Mouse (Mus musculus): ENCODE data around the gene Hmgn3.
"Not testable (repeated sequence)": the region's sequence is repeated elsewhere in the genome, so short reads cannot be mapped to it uniquely, and the experiment has no call there.

Gene Hmgn3

DNA sequence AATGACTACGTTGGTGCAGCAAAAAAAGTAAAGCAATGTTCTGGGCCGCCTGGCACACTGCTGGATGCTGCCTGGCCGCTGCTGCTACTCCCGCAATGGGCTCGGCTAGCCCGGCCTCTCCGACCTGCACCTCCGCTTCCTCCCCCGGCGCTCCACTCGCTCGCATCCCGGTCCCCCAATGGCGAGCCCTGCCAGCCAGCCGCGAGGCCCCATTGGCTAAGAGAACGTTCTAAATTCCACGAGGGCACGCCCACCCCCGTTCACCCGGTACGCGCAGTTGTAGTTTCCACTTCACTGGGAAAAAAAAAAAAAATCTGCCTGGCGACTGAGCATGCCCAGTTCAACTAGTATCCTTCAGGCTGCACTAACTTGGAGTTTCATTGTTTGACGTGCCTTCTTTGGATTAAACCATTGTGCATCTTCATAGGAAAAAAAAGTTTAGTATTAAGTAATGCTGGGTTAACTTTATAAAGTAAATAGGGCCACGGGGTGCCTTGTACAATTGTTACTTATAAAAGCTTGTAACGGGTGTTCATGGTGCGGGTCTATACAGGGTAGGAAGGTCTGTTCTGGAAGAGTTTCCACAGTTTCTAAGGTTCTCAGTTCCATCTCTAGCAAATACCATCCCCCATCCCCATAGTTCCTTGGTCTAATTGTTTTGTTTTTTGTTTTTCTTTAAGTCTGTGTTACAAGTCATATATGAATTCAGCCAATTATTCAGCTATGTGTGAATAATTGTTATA lies at the start of gene Hmgn3:
TSS of gene Hmgn3 (minus strand) at position 240 of the 743 bp plus-strand sequence.
- peak; percentile 94 for DNase-seq (ENCODE audit: low spot score)

DNA sequence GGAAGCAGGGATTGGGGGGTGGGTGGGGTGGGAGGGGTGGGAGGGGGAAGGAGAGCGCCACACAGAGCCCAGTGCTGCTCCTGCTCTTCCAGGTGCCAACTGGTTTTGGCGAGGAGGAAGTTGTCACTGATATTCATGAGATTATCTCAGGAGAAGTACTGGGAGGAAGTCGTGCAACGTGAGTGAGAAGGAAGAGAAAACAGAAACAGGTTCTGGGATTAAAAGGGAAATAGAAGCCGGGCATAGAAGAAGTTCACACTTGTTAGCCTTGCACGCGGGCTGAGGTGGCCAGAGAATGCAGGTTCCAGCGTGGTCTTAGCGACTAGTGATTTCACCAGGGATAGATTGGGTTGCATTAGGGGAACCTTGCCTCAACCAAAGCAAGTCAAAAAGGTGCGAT lies 49.3 kb upstream of the Hmgn3 start:
- no peak for DNase-seq (ENCODE audit: low spot score)

DNA sequence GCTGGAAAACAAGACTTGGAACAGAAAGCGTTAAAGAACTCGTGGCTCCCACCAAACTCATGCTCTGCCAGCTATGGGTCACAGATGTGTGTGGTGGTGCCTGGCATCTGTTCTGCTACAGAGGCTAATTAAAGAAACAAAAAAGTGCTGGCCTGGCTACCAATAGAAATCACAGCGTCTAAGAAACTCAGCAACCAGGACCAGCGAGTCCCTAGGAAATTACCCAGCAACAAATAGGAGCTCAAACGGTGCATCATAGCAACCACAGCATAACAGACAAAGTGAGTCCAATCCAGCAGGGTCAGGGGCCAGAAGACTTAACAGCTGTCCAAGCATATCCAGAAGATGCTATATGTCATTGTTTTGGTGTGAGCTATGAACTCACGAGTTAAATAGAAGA lies 48.5 kb upstream of the Hmgn3 start:
- peak; percentile 15 for DNase-seq (ENCODE audit: low spot score)

DNA sequence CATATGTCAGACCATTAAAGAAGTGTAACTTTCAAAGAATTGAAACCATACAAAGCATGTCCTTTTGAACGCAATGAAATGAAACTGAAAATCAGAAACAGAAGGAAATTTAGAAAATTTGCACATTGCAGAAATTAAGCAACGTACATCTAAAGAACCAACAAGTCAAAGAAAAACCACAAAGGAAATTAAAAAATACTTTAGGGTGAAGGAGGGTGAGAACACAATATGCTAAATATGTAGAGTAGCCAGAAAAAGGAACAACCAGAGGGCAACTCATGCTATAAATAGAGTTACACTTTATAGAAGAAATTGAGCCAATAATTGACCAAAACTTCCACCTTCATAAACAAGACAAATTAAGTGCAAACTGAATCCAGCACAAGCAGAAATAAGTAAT lies 41.3 kb upstream of the Hmgn3 start:
- DNase-seq (ENCODE audit: low spot score), result no peak

DNA sequence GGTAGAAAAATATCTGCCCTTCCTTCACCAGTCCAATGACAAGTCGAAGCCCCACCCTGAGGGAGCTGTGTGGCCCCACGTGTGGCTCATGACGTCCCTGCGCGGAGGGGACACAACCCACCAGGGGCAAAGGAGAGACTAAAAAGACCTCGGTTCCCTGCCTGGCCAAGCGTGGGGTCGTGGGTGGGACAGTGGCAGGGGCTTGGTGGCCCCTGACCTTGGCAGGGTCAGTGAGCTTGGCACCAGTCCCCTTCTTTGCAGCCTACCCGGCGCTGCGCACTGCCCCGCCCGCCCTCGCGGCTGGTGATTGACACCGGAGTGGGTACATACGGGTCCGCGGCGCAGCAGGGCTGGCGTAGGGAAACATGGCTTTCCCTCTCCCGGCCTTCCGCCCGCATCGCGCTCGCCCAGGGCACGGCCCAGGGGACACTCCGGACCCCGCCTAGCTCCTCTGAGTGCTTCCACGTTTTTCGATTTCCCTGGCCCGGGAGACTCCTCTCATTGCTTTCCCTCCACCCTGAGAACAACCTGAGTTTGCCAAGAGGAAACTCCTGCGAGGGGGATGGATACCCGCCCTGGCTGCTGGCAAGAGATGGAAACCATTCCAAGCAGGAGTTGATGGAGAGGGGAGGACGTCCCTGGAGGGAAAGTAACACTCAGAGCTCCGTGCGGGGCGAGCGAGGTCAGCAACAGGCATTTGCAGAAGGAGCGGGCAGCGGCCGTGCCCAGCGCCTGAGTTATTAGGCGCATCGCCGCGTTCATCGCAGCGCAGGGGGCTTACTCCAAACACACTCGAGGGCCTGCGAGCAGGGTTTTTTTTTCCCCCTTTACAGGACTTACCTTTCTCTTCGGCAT lies 667 bp downstream of the Hmgn3 start:
- DNase-seq (ENCODE audit: low spot score), result peak; percentile 69

DNA sequence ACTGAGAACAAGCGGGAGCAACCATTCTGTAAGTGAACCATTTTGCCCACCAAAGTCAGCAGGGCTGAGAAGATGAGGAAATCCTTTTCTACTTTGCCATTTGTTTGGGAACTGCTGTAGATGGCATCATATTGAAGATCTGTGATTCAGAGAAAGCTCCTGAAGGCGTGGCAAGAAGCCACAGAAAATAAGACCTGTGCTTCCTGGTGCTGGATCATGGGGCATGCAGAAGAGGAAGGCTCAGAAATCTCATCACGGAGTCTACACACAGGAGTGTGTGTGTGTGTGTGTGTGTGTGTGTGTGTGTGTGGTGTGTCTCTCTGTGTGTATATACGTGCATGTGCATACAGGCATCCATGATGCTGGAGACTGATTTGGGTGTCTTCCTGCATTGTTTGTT lies 16.7 kb downstream of the Hmgn3 start:
- no peak for DNase-seq (ENCODE audit: low spot score)

DNA sequence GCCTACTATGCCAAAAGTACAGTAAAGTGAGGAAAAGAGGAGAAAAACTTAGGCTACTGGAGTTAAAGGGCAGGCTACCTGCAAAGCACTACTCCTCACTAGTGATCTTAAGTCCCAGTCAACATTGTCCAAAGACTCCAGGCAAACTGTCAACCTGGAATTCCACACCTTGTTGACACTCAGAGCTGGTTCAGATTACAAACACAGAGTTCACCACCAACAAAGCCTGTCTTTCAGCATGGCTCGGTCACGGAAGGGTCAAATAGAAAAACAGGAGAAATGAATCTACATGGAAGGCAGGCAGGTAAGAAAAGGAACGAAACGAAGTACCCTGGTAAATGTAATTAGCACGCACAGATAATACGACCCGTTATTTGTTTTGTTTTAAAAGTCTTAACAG lies 18.6 kb downstream of the Hmgn3 start:
- no peak for DNase-seq (ENCODE audit: low spot score)

DNA sequence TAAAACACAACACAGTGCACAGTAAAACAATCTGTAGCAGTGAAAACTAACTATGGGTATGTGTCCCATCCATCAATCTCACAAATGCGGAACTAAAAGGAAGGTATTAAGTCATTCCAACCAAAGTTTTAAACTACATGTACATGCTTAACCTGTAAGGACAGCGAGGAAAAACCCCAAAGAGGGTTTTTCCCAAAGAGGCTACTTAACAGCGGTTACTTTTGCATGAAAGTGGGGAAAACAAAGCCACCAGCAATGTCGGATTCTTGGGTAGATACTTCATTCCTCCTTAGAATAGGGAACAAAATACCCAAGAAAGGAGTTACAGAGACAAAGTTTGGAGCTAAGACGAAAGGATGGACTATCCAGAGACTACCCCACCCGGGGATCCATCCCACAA lies 20.0 kb downstream of the Hmgn3 start:
- not testable (repeated sequence) for DNase-seq (ENCODE audit: low spot score)

DNA sequence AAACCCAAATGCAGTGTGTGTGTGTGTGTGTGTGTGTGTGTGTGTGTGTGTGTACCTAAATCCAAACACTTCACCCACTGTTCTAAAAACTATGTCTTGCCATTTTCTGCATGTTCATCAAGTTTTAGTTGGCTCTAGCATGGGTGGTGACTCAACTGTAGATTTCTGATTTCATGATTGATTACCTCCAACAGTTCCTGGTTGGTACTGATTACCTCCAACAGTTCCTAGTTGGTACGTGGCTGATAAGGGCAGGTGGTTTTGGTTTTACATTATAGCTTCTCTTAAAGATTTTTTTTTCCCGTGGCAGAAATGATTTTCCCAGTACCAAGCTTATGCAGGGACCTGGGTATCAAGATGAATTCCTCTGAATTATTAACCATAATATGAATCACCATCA lies 27.3 kb downstream of the Hmgn3 start:
- no peak for DNase-seq (ENCODE audit: low spot score)

DNA sequence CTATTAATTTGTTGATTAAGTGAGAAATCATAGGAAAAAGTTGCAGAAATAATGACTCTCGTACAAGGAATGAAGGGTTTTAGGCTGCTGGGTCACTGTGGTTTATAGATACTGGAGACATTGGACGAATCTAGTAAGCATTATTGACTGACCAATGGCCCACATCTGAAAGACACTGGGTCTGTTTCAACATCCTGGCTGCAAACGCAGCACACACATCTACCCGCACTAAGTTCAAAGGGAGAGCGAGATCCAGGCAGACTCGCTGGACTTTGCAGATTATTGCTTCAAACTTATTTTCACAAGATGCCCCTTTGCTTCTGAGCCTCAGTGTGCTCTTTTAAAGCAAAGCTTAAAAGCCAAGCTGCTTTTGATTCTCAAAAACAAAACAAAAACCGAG lies 29.0 kb downstream of the Hmgn3 start:
- no peak for DNase-seq (ENCODE audit: low spot score)

DNA sequence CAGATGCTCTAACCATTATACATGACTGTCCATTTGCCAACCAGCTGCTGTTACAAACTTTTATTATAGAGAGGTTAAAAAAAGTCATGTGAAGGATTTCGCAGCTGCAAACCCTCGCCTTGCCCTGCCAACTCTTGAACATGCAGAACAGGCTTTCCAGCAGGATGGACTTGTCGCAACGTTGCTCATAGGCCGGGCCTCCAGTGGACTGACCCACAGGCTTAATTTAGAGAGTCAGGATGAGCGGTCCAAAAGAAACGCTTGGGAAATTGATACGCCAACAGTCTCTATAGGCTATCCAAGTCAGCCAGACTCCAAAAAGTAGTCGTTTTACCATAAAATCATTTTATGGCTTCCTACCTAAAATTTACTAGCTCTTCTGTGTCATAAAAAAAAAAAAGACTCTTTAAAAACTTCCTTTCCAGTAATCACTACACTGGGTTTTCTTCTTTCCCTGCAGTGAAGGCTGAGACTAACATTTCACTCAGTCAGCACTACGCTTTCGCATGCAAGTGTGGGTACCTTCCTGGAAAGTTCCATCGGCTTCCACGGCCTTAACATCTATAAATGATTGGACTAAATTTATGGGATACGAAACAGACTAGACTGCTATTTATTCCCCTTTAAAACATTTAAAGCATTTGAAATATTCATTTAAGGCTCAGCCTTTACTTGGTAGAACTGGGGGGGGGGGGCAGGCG lies 29.6 kb downstream of the Hmgn3 start:
- DNase-seq (ENCODE audit: low spot score), result no peak

DNA sequence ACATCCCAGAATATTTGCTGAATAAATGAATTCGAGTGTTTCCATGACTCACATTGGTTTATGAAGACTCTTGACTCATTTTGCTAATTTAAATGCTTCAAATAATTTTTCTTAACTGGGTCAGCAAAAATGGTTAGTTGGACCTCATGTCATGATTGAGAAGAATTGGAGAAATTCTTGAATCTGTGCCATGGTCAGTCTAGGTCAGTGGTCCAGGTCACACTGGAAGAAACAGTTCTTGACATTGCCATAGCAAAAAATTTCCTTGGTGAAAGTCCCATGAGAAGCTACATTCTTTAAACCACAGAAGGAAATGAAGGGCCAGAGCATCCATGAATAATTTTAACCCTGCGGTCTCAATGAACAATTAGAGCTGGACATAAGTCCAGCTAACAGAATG lies 30.8 kb downstream of the Hmgn3 start:
- no peak for DNase-seq (ENCODE audit: low spot score)

DNA sequence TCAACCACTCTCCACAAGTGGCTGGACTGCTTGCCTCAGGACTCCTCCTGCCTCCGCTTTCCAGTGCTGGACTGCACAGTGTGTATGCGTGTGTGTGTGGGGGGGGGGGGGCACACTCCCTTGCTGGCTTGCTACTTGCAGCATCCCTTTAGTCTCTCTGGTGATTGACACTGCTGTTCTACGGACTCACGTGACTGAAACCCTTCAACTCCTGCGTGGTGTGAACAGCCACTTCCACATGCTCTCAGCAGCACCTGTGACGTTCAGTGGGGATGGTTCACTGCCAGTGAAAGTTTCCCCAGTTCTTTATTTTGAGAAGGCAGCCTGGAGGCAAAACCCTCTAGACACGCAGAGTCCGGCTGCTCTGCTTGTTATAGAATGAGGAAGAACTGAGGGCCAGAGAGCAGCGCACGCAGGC lies 32.7 kb downstream of the Hmgn3 start:
- peak; percentile 28 for DNase-seq (ENCODE audit: low spot score)

DNA sequence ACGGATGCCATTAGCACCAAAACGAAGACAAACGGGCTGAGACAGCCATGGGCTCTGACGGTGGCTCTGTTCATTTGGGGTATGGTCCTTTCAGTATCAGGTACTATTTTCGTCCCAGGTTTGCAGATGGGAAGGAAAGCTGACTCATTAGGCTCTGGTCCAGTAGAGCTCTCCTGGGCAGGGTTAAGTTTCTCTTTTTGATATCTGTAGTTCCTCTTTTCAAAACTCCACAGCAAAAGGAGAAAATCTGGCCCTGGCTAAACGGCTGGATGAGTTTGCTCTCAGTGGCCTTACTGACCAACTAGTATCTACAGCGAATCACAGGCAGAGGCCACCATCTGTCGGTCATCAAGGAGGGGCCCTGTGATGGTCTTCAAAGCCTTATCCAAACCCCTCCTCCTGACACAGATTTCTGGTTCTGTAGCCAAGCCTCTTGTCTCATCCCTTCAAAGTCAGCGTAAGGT lies 34.1 kb downstream of the Hmgn3 start:
- no peak for DNase-seq (ENCODE audit: low spot score)

DNA sequence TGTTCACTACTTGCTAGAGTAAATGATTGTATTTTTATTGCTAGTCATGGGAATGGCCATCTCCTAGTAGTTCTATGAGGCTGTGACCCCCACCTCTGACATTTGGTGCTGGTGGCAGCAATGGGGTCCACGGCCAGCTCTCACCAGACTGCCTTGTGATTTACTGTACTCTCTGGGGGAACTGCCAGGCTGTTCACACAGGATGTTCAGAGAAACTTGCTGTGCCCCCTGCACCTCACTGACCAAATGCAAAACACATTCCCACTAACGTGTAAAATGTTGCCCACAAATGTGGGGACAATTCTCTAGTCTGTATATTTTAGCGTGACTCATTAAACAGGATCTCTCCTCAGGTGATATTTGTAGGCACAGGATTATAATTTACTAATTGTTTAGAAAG lies 34.7 kb downstream of the Hmgn3 start:
- DNase-seq (ENCODE audit: low spot score), result no peak

DNA sequence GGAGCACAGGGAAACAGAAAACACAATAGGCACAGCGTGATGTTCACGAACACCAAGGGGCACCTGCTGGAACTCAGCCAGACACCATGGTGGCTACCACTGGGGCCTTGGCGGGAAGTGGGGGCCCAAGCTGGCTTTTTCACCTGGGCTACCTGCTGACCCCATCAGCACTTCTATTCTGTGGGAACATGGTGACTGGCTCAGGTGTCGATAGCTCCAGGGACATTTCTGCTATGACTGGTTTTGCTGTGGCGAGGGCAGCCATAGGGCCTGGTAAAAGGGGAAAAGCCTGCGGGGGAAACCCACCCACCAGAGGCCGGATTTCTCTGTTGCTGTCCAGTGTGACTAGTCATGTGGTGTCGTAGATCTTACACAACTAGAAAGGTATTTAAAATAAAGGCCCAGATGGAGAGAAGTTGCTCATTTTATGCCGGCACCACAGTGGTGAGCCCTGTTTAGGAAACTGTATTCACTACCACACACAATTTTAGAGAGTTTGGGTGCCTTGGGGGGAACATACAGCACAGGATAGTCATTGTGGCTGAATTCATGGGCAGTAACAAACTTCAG lies 35.3 kb downstream of the Hmgn3 start:
- no peak for DNase-seq (ENCODE audit: low spot score)

DNA sequence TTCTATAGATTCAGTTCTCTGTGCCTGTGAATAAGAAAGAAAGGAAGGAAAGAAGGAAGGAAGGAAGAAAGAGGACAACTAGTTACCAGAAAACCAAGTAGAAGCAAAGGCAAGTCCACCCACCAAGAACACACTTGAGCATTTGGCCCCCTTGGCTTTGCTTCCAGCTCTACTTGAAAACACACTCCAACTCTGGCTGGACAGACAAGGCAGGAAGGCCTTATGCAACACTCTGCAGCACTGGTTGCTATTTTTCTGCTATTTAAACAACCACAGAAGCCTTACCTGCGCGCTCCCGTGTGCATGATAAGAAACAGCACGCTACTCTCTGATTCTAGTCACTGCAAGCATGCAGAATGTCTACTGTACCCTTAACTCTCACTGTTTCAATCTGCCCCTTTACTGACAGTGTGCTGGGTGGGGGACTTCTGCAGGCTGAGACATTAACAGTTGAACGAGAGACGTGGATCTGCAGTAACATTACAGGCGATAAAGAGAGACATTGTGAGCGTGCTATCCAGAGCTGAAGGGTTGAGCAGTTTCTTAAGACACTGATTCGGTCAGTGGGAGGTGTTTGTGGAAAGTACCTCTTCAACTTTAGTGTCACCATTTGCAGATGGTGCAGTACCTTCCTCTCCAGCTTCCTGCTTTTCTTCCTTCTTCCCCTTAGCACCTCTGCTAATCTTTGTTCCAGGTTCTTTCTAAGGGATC lies 35.9 kb downstream of the Hmgn3 start:
- no peak for DNase-seq (ENCODE audit: low spot score)

DNA sequence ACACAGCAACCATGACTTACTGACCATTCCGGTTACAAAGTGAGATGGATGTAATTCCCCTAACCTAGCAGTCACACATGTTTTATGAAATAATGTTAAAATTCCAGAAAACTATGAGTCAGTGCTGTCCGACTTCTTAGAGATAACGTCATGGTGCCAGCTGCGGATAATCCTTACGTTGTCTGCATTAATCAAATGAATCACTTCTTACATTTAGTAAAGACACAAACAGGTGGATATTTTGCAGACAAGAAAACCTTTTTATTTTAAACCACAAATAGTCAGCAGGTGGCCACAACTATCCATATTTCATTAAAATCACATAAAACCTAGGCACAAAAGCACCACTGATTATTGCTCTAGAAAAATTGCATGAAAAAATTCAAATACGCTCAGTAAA lies 36.8 kb downstream of the Hmgn3 start:
- DNase-seq (ENCODE audit: low spot score), result no peak

DNA sequence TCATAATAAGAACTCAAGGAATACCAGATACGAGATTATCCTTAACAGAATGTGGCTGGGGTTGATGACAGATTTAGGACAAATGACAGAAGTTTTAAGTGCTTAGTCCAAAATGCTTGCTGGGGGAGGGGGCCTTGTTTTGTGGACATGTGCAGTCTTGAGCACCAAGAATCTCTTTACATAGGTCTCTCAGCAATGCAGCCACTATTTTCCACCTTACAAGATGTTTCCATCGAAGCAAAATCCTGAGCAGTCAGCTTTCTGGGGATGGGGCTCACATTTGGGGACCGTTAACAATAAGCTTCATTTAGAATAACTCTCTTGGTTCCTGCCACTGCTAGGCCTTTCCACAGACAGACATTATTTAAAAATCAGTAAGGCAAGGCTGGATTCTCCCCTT lies 37.7 kb downstream of the Hmgn3 start:
- DNase-seq (ENCODE audit: low spot score), result no peak

DNA sequence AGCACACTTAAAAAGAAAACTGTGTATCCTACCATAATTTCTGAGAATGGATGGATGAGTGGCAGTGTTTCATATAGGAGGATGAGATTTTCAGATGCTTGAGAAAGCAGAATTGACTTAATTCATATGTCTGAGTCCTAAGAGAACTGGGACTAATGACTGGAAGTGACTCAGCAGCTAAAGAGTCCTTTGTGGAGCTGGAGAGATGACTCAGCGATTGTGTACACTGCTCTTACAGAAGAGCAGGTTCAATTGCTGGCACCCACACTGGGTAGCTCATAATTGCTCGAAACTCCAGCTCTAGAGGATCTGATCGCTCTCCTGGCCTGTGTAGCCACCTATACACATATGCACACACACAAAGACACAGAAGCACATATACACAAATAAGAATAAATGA lies 42.7 kb downstream of the Hmgn3 start:
- no peak for DNase-seq (ENCODE audit: low spot score)

DNA sequence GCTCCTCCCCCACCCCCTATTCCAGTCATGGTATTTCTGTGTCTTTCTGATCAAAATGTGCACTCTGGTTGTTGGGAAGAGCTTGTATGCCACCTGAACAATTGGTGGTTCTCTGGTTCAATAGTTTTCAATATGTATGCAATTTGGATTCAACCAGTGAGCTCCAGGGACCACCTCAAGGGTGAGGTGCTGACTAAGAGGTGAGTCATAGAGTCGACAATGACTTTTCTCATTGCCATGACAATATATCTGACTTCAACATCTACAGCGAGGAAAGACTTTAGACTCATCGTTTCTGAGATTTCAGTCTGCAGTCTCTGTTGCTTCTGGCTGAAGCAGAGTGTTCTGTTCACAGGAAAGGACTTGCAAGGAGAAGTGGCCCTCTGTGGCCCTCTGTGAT lies 44.8 kb downstream of the Hmgn3 start:
- no peak for DNase-seq (ENCODE audit: low spot score)

DNA sequence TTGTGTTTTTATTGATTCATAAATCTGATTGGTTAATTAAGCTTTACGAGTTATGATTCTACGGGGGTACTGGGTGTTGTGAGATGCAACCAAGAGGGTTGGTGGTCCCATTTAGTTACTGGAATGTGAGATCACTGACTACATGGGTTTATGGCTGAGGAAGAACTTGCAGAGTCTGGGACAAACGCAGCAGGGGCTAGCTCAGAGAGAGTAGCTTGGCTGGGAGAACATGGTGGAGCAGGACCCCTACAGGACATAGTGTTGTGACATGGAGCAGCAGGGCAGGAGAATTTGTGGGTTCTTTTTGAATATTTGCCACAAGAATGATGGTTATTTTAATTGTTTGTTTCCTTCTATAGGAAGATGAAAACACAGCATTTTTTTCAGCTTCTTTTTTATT lies 45.7 kb downstream of the Hmgn3 start:
- no peak for DNase-seq (ENCODE audit: low spot score)

Data from layer of hippocampus, adult 11-12 months (tissue).